Mouse (Mus musculus): ENCODE results near the gene Mfap1a. TPM values are rescaled to one million over a fixed set of nuclear protein-coding genes. Genes with fewer than 3 reads are reported as not detected.
"Not testable (repeated sequence)": the region's sequence is repeated elsewhere in the genome, so short reads cannot be mapped to it uniquely, and the experiment has no call there.

Gene Mfap1a
- total RNA-seq, 2 experiments from 2014 or later = 33.0 to 34.3 TPM

GRCm38 (mm10) chr2:121480498-121480897 lies 26.0 kb downstream of the Mfap1a start:
- intact Hi-C loops (cut with DNase I) = no loop called here
- DNase-seq (ENCODE audit: low spot score in 2 of 2) = no peak

- intact Hi-C loops (cut with DNase I) = no loop called here
- no peak for DNase-seq (ENCODE audit: low spot score in 2 of 2)
Measured at GRCm38 (mm10) chr2:121477491-121478266, 28.8 kb downstream of the Mfap1a start.

GRCm38 (mm10) chr2:121475306-121475705 lies 31.2 kb downstream of the Mfap1a start:
- intact Hi-C loops (cut with DNase I); DNase-seq (ENCODE audit: low spot score in 2 of 2): not testable (repeated sequence)

- intact Hi-C loops (cut with DNase I) = loop anchor here (5.0 kb wide), 1 partner anchor 33 kb away; the partner anchor contains the start of genes Mfap1a and Wdr76
Measured at GRCm38 (mm10) chr2:121474180-121474535, 32.3 kb downstream of the Mfap1a start.

GRCm38 (mm10) chr2:121473301-121474179 lies 32.9 kb downstream of the Mfap1a start, which contains the start of gene Mfap1b:
TSS of gene Mfap1b (minus strand) at chr2:121474067.
- intact Hi-C loops (cut with DNase I) = loop anchor here (5.0 kb wide), 1 partner anchor 34 kb away; the partner anchor contains the start of genes Mfap1a and Wdr76
- peak; percentile 83 to 84 for DNase-seq (ENCODE audit: low spot score in 2 of 2)

More at GRCm38 (mm10) chr2:121474180-121474535, 32.3 kb downstream of the Mfap1a start:
- DNase-seq (ENCODE audit: low spot score in 2 of 2) = no peak

DNA sequence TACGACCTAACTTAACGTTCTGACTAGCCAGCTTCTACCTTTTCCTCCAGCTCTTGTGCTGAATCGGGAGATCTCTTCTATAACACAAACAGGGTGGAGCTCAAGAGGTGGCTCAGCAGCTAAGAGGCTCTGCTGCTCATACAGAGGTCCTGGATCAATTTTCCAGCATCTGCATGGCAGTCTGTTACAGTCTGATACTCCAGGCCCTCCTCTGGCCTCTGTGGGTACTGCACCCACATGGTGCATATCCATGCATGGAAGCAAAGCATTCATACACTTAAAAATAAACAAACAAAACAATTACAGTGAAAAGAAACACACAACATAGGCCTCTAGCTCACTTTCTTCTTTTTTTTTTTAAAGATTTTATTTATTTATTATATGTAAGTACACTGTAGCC lies 33.7 kb downstream of the Mfap1a start:
- intact Hi-C loops (cut with DNase I) = loop anchor here (5.0 kb wide), 1 partner anchor 35 kb away; the partner anchor contains the start of genes Mfap1a and Wdr76

GRCm38 (mm10) chr2:121468982-121469381 lies 37.5 kb downstream of the Mfap1a start:
- intact Hi-C loops (cut with DNase I) = not testable (repeated sequence)

More for the DNA sequence above, 33.7 kb downstream of the Mfap1a start:
- not testable (repeated sequence) for DNase-seq (ENCODE audit: low spot score in 2 of 2)

DNA sequence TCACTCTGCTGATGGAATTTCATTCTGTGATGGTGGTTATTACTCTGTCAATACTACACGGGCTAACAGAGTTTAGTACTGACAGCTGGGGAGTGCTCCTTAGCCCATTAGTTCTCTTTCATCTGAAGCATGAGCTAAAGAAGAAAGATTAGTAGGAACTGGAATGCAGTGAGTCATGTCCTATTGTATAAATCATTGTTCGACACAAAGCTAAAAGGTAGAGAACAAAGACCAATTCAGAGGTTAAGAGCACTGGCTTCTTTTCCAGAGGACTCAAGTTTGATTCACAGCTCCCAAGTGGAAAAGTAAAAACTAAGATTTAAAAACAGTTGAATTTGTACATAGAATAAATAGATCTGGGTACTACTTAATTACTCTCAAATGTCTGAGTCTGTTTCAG lies 46.4 kb downstream of the Mfap1a start:
- intact Hi-C loops (cut with DNase I) = no loop called here
- no peak for DNase-seq (ENCODE audit: low spot score in 2 of 2)

More at GRCm38 (mm10) chr2:121468982-121469381, 37.5 kb downstream of the Mfap1a start:
- not testable (repeated sequence) for DNase-seq (ENCODE audit: low spot score in 2 of 2)

- peak; percentile 84 to 86 for DNase-seq (ENCODE audit: low spot score in 2 of 2)
- intact Hi-C loops (cut with DNase I) = no loop called here
Measured at GRCm38 (mm10) chr2:121456692-121457642, 49.5 kb downstream of the Mfap1a start, which contains the start of gene Serinc4. TSS of gene Serinc4 (minus strand) at chr2:121456781.

- intact Hi-C loops (cut with DNase I) = no loop called here
- DNase-seq (ENCODE audit: low spot score in 2 of 2) = no peak
Measured at GRCm38 (mm10) chr2:121455534-121455933, 50.9 kb downstream of the Mfap1a start.

DNA sequence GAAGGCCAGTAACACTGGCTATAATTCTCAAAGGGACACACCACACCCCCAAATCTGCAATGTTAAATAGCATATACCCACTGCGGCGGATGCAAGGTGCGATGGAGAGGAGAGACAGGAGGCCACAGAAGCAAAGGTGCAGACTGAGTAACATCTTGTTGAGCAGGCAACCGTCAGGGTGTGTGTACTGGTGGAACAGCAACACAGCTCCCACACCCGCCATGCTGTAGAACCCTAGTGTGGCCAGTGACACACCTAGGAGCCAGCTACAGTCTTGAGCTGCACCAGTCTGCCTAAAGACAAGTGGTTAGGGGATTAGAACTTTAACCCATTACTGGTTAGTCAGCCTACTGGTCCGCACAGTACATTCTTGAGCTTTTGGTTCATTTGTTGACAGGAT lies 52.5 kb downstream of the Mfap1a start:
- intact Hi-C loops (cut with DNase I) = no loop called here
- DNase-seq (ENCODE audit: low spot score in 2 of 2) = no peak

DNA sequence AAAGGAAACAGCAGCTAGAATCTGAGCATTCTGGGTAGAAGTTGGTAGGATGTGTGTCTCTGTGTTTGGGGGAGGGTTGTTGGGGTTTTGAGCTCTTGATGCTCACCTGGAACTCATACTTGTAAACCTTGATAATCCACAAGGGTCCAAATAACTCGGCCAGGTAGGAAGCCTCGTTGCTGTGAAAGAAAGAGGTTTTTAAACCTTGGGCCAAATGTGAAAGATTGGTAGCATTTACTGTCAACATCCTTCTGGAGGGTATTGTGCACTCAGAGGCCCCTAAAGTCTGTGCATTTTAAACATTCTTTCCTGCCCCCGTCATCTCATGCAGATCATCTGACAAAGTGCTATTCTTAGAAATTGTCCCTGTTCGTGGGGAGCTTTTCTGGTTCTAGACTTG lies 53.5 kb downstream of the Mfap1a start, which contains the start of gene Hypk:
Gene Hypk, plus strand, starts transcription at position 301 of the 400 bp plus-strand sequence.
- intact Hi-C loops (cut with DNase I) = no loop called here
- no peak for DNase-seq (ENCODE audit: low spot score in 2 of 2)

DNA sequence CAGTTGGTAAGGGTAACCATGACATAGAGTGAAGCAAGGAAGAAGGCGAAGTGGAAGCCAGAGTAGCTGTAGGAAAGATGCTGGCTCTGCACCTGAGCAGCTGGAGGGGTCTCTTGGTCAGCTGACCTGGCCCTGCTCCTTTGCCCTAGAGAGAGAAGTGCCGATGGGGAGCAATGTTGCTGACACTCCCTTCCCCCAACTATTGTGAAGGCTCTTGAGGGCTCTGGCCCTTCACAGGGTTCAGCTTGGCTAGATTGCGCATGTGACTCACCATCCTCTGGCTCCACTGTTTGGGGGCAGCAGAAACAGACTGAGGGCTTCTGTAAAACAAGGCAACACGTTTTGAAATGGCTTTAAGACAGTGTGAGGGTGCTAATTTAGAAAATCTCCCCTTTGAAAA lies 54.1 kb downstream of the Mfap1a start:
- intact Hi-C loops (cut with DNase I) = no loop called here
- no peak for DNase-seq (ENCODE audit: low spot score in 2 of 2)

GRCm38 (mm10) chr2:121450093-121450492 lies 56.4 kb downstream of the Mfap1a start:
- intact Hi-C loops (cut with DNase I) = no loop called here
- DNase-seq (ENCODE audit: low spot score in 2 of 2) = no peak

DNA sequence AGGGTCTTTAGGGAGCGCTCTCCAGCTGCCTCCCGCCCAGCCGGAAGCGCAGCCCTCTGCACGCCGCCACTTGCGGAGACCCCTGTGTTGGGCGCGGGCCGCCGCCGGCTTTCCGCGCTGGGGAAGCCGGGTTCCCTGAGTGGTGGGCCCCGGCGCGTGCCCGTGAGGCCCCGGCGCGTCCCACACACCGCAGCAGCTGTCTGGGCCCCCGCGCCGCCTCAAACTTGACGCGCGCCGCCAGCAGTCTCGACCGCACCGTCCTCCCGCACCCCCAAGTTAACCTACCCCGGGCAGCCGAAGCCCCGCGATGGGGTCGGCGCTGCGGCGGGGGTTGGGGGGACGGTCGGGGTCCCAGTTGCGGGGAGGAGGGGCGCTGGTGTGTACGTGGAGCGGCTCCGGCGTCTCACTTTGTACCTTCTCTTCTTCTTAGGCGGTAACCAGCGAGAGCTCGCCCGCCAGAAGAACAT lies 56.9 kb downstream of the Mfap1a start:
- intact Hi-C loops (cut with DNase I) = loop anchor here (5.0 kb wide), 1 partner anchor 37 kb away; the partner anchor contains the start of genes Catsper2 and Pdia3
- DNase-seq (ENCODE audit: low spot score in 2 of 2) = no peak

GRCm38 (mm10) chr2:121448739-121449535 lies 57.5 kb downstream of the Mfap1a start, which contains the start of gene Serf2:
TSS of gene Serf2 (plus strand) at chr2:121449195.
- peak; percentile 99 for DNase-seq (ENCODE audit: low spot score in 2 of 2)
- intact Hi-C loops (cut with DNase I) = loop anchor here (5.0 kb wide), 1 partner anchor 37 kb away; the partner anchor contains the start of genes Catsper2 and Pdia3

- intact Hi-C loops (cut with DNase I) = loop anchor here (5.0 kb wide), 1 partner anchor 36 kb away; the partner anchor contains the start of genes Catsper2 and Pdia3
- no peak for DNase-seq (ENCODE audit: low spot score in 2 of 2)
Measured at GRCm38 (mm10) chr2:121448136-121448535, 58.3 kb downstream of the Mfap1a start.

Measured in left cerebral cortex, postnatal 36 days (tissue).